Mouse (Mus musculus) liver, embryonic 11.5 days (tissue): ENCODE data around the gene Glp2r. TPM values are rescaled to one million over a fixed set of nuclear protein-coding genes. Genes with fewer than 3 reads are reported as not detected.

ENCODE experiments used
- ATAC-seq: fragments of 200-750 bp; cut with Nextera tagmentation; replicated peaks from 2 replicates; pipeline ENCODE4 v1.8.0; 2017; ENCODE audit warnings: moderate number of reproducible peaks, mild to moderate bottlenecking, moderate TSS enrichment, moderate library complexity; ENCODE audit not compliant: low FRiP score
- DNase-seq: peaks from one replicate; pipeline ENCODE4 v3.0.0-alpha.2; 2017; ENCODE audit warnings: low spot score
- H3K27ac ChIP-seq: fragments of 300-500 bp; sonication (generic); 2 replicates; pipeline ENCODE4 v1.5.1; 2014; ENCODE audit warnings: mild to moderate bottlenecking, low read depth, low read length, control low read depth
- H3K27me3 ChIP-seq: fragments of 300-500 bp; sonication (generic); replicated peaks from 2 replicates; pipeline ENCODE4 v1.6.1; 2014; ENCODE audit warnings: low read length, mixed read lengths; ENCODE audit not compliant: control insufficient read depth, insufficient read depth
- H3K36me3 ChIP-seq: fragments of 300-500 bp; sonication (generic); 2 replicates; pipeline ENCODE4 v1.6.1; 2014; ENCODE audit warnings: mild to moderate bottlenecking, low read length, moderate library complexity, mixed read lengths; ENCODE audit not compliant: control insufficient read depth, insufficient read depth
- H3K4me1 ChIP-seq: fragments of 300-500 bp; sonication (generic); replicated peaks from 2 replicates; pipeline ENCODE4 v1.6.1; 2014; ENCODE audit warnings: low read length, mixed read lengths; ENCODE audit not compliant: control insufficient read depth, insufficient read depth
- H3K4me2 ChIP-seq: fragments of 300-500 bp; sonication (generic); 2 replicates; pipeline ENCODE4 v1.6.1; 2014; ENCODE audit warnings: mild to moderate bottlenecking, control low read depth, moderate library complexity
- H3K4me3 ChIP-seq: fragments of 300-500 bp; sonication (generic); 2 replicates; pipeline ENCODE4 v1.5.1; 2014; ENCODE audit warnings: low read depth, low read length, control low read depth
- H3K9ac ChIP-seq: fragments of 300-500 bp; sonication (generic); 2 replicates; pipeline ENCODE4 v1.6.1; 2014; ENCODE audit warnings: low read depth, low read length, control low read depth
- H3K9me3 ChIP-seq: fragments of 300-500 bp; sonication (generic); 2 replicates; pipeline ENCODE4 v1.6.1; 2016; ENCODE audit warnings: low read length, inconsistent platforms, mixed read lengths; ENCODE audit not compliant: control insufficient read depth
- WGBS: fragments of 180-500 bp; shearing (Covaris S2); extraction: QIAGEN DNeasy Blood & Tissue Kit; methylation state at CpG from one replicate; pipeline ENCODE4 v1.1.7; 2014; 5-methylcytosine and 5-hydroxymethylcytosine counted together
- polyA plus RNA-seq: library from polyadenylated mRNA; unstranded; fragments of >200 nt; fragmentation: Nextera tagmentation; extraction: Ambion mirVana; gene quantifications from 2 replicates; pipeline ENCODE4 v1.2.1, GENCODE M21; 2014

The Glp2r gene
- polyA plus RNA-seq, 1 experiment from 2014 or later: 0.29 TPM

GRCm38 (mm10) chr11:67663437-67663836 lies 107.5 kb downstream of the Glp2r start:
- H3K27me3 ChIP-seq: no peaks in the 10 kb centered on the region
- ATAC-seq: no peak
- no peak for DNase-seq
- WGBS: 89% methylated on average over 4 of the region's 4 CpGs
- no peak overlapping the region for H3K27ac ChIP-seq
- no peak overlapping the region for H3K4me3 ChIP-seq
- no peaks in the 10 kb centered on the region for H3K4me1 ChIP-seq
- H3K9ac ChIP-seq: no peak overlapping the region
- no peaks in the 10 kb centered on the region for H3K36me3 ChIP-seq
- no peak overlapping the region for H3K4me2 ChIP-seq
- H3K9me3 ChIP-seq: no peaks in the 10 kb centered on the region

- ATAC-seq (no peak), DNase-seq (no peak)
- WGBS: 85% methylated on average over 8 of the region's 8 CpGs
- H3K9ac ChIP-seq: no peak overlapping the region
- no peaks in the 10 kb centered on the region for H3K36me3 ChIP-seq
- H3K4me1 ChIP-seq: no peaks in the 10 kb centered on the region
- H3K4me2 ChIP-seq: no peak overlapping the region
- H3K27ac ChIP-seq: no peak overlapping the region
- H3K9me3 ChIP-seq: no peaks in the 10 kb centered on the region
- no peaks in the 10 kb centered on the region for H3K27me3 ChIP-seq
- H3K4me3 ChIP-seq: no peak overlapping the region
Measured at GRCm38 (mm10) chr11:67661465-67661864, 109.5 kb downstream of the Glp2r start.

- Histone ChIP-seq H3K27ac (no peak overlapping the region), H3K9ac (no peak overlapping the region), H3K27me3 (no peaks in the 10 kb centered on the region), H3K4me3 (no peak overlapping the region), H3K4me1 (no peaks in the 10 kb centered on the region), H3K9me3 (no peaks in the 10 kb centered on the region), H3K36me3 (no peaks in the 10 kb centered on the region), H3K4me2 (no peak overlapping the region)
- ATAC-seq: no peak
- 41% methylated on average over 11 of the region's 11 CpGs for WGBS
- DNase-seq: no peak
Measured at GRCm38 (mm10) chr11:67657685-67658382, 113.1 kb downstream of the Glp2r start.

GRCm38 (mm10) chr11:67656811-67657210 lies 114.1 kb downstream of the Glp2r start:
- H3K4me3 ChIP-seq: no peak overlapping the region
- 77% methylated on average over 9 of the region's 9 CpGs for WGBS
- H3K9ac ChIP-seq: no peak overlapping the region
- no peaks in the 10 kb centered on the region for H3K27me3 ChIP-seq
- ATAC-seq (no peak), DNase-seq (no peak)
- no peaks in the 10 kb centered on the region for H3K9me3 ChIP-seq
- H3K27ac ChIP-seq: no peak overlapping the region
- H3K4me1 ChIP-seq: no peaks in the 10 kb centered on the region
- no peak overlapping the region for H3K4me2 ChIP-seq
- no peaks in the 10 kb centered on the region for H3K36me3 ChIP-seq

GRCm38 (mm10) chr11:67656366-67656765 lies 114.6 kb downstream of the Glp2r start:
- H3K4me3 ChIP-seq: no peak overlapping the region
- H3K27ac ChIP-seq: no peak overlapping the region
- H3K27me3 ChIP-seq: no peaks in the 10 kb centered on the region
- no peaks in the 10 kb centered on the region for H3K4me1 ChIP-seq
- H3K4me2 ChIP-seq: no peak overlapping the region
- ATAC-seq (no peak), DNase-seq (no peak)
- H3K9ac ChIP-seq: no peak overlapping the region
- WGBS: 61% methylated on average over 7 of the region's 7 CpGs
- no peaks in the 10 kb centered on the region for H3K36me3 ChIP-seq
- H3K9me3 ChIP-seq: no peaks in the 10 kb centered on the region

GRCm38 (mm10) chr11:67655236-67655959 lies 115.6 kb downstream of the Glp2r start:
- Histone ChIP-seq H3K4me1 (no peaks in the 10 kb centered on the region), H3K27me3 (no peaks in the 10 kb centered on the region), H3K4me3 (no peak overlapping the region), H3K4me2 (no peak overlapping the region), H3K9ac (no peak overlapping the region), H3K27ac (no peak overlapping the region), H3K9me3 (no peaks in the 10 kb centered on the region), H3K36me3 (no peaks in the 10 kb centered on the region)
- WGBS: 70% methylated on average over 17 of the region's 17 CpGs
- DNase-seq (no peak), ATAC-seq (no peak)

GRCm38 (mm10) chr11:67654514-67654913 lies 116.4 kb downstream of the Glp2r start:
- H3K4me2 ChIP-seq: no peak overlapping the region
- no peaks in the 10 kb centered on the region for H3K9me3 ChIP-seq
- WGBS: 84% methylated on average over 4 of the region's 4 CpGs
- H3K36me3 ChIP-seq: no peaks in the 10 kb centered on the region
- H3K9ac ChIP-seq: no peak overlapping the region
- H3K4me1 ChIP-seq: no peaks in the 10 kb centered on the region
- H3K4me3 ChIP-seq: no peak overlapping the region
- H3K27me3 ChIP-seq: no peaks in the 10 kb centered on the region
- no peak for DNase-seq
- no peak overlapping the region for H3K27ac ChIP-seq
- no peak for ATAC-seq

GRCm38 (mm10) chr11:67653521-67654090 lies 117.3 kb downstream of the Glp2r start:
- no peak overlapping the region for H3K27ac ChIP-seq
- H3K4me1 ChIP-seq: no peaks in the 10 kb centered on the region
- no peak overlapping the region for H3K4me3 ChIP-seq
- H3K9me3 ChIP-seq: no peaks in the 10 kb centered on the region
- no peaks in the 10 kb centered on the region for H3K27me3 ChIP-seq
- H3K4me2 ChIP-seq: no peak overlapping the region
- DNase-seq (no peak), ATAC-seq (no peak)
- H3K36me3 ChIP-seq: no peaks in the 10 kb centered on the region
- WGBS: 87% methylated on average over 9 of the region's 9 CpGs
- no peak overlapping the region for H3K9ac ChIP-seq

GRCm38 (mm10) chr11:67652893-67653255 lies 118.1 kb downstream of the Glp2r start:
- Histone ChIP-seq H3K9me3 (no peaks in the 10 kb centered on the region), H3K9ac (no peak overlapping the region), H3K27ac (no peak overlapping the region), H3K4me3 (no peak overlapping the region), H3K36me3 (no peaks in the 10 kb centered on the region), H3K4me1 (no peaks in the 10 kb centered on the region), H3K27me3 (no peaks in the 10 kb centered on the region), H3K4me2 (no peak overlapping the region)
- WGBS: 49% methylated on average over 6 of the region's 6 CpGs
- ATAC-seq: no peak
- no peak for DNase-seq
